Mouse (Mus musculus) heart, embryonic 14.5 days (tissue): ENCODE measurements at regions not wholly inside any gene's neighbourhood (a gene's known extent, or its start where the extent isn't known, plus 50 kb on each side); places are given as distances from the start of the nearest gene placed in this dataset.

ENCODE experiments used
- ATAC-seq: fragments of 200-750 bp; cut with Nextera tagmentation; 2 replicates; pipeline ENCODE4 v1.8.0; 2017; ENCODE audit warnings: low read depth, moderate TSS enrichment; ENCODE audit not compliant: insufficient number of reproducible peaks, insufficient read depth, low FRiP score
- H3K27ac ChIP-seq, 2 experiments: fragments of 200-500 bp in 1 of 2; fragments of 300-500 bp in 1 of 2; sonication (generic) in 1 of 2; replicated peaks in 1 of 2; 2 replicates each; pipeline ENCODE4 v1.5.1; 2012 to 2014; ENCODE audit warnings: low read depth in 2 of 2, low read length in 2 of 2, control low read depth in 1 of 2, mild to moderate bottlenecking in 1 of 2, mixed read lengths in 1 of 2; ENCODE audit not compliant: control insufficient read depth in 1 of 2, insufficient read depth in 1 of 2
- H3K27me3 ChIP-seq: fragments of 300-500 bp; sonication (generic); 2 replicates; pipeline ENCODE4 v1.6.1; 2014; ENCODE audit warnings: mild to moderate bottlenecking, low read length, control low read depth; ENCODE audit not compliant: control insufficient read depth, insufficient read depth
- H3K36me3 ChIP-seq: fragments of 300-500 bp; sonication (generic); 2 replicates; pipeline ENCODE4 v1.6.1; 2014; ENCODE audit warnings: mild to moderate bottlenecking, control low read depth, low read length, mixed read lengths; ENCODE audit not compliant: control insufficient read depth, insufficient read depth
- H3K4me1 ChIP-seq, 2 experiments: fragments of 200-500 bp in 1 of 2; fragments of 300-500 bp in 1 of 2; sonication (generic) in 1 of 2; 2 replicates each; pipeline ENCODE4 v1.6.1; 2012 to 2014; ENCODE audit warnings: low read length in 2 of 2, control low read depth in 1 of 2, mixed read lengths in 1 of 2; ENCODE audit not compliant: control insufficient read depth in 2 of 2, insufficient read depth in 2 of 2
- H3K4me2 ChIP-seq: fragments of 300-500 bp; sonication (generic); 2 replicates; pipeline ENCODE4 v1.6.1; 2014; ENCODE audit warnings: mild to moderate bottlenecking, low read length
- H3K4me3 ChIP-seq, 2 experiments: fragments of 200-500 bp in 1 of 2; fragments of 300-500 bp in 1 of 2; sonication (generic) in 1 of 2; 2 replicates each; pipeline ENCODE4 v1.5.1; 2012 to 2014; ENCODE audit warnings: low read length in 2 of 2, mild to moderate bottlenecking in 2 of 2, control low read depth in 1 of 2, low read depth in 1 of 2, moderate library complexity in 1 of 2; ENCODE audit not compliant: control insufficient read depth in 1 of 2, insufficient read depth in 1 of 2
- H3K9ac ChIP-seq: fragments of 300-500 bp; sonication (generic); 2 replicates; pipeline ENCODE4 v1.6.1; 2014; ENCODE audit warnings: mild to moderate bottlenecking, low read length
- H3K9me3 ChIP-seq: fragments of 300-500 bp; sonication (generic); 2 replicates; pipeline ENCODE4 v1.6.1; 2016; ENCODE audit warnings: low read length, control low read depth; ENCODE audit not compliant: control insufficient read depth
- WGBS: fragments of 180-500 bp; shearing (Covaris S2); extraction: QIAGEN DNeasy Blood & Tissue Kit; methylation state at CpG from one replicate; pipeline ENCODE4 v1.1.7; 2014; 5-methylcytosine and 5-hydroxymethylcytosine counted together

DNA sequence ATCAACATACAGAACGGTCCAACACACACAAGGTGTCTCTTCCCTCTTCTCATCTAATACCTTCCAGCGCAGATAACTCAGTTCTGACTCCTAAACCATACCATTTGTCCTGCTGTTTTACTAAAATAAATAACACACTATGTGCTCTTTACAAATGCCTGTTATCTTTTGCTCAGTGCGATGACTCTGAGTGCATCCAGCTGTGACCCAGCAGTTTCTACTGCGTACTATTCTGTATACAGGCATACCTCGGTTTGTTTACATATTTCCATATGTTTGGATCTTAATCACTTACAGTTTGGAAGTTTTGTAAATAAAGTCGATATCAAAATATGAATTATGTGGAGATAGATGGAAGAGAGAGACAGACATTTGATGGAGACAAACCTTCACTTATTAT lies 583.0 kb upstream of the Pitx2 start:
- Histone ChIP-seq H3K9ac (no peak overlapping the region), H3K27me3 (no peaks in the 10 kb centered on the region), H3K4me3 (no peak overlapping the region), H3K36me3 (no peaks in the 10 kb centered on the region), H3K27ac (no peak overlapping the region), H3K9me3 (no peaks in the 10 kb centered on the region), H3K4me2 (no peak overlapping the region), H3K4me1 (no peaks in the 10 kb centered on the region)
- no peak for ATAC-seq
- WGBS = 71% methylated on average over 6 of the region's 6 CpGs

DNA sequence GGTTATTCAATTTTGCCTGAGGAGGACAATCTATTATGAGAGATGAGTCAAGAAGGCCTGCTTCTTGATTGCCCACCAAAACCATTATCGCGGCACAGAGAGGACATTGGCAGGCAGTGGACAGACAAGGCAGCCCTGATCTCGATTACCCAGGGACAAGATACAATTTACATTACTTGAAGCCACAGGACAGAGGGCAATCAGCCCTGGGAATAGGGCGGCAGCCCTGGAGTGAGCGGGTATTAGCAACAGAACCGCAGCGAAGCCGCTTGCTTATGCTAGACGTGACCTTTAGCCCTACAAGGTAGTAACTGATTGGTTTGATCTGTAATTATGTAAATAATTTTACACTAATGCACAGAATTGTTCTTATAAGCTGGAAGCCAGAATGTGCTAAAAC lies 586.0 kb upstream of the Pitx2 start:
- ATAC-seq = no peak
- Histone ChIP-seq H3K36me3 (no peaks in the 10 kb centered on the region), H3K4me1 (peaks cover 3 to 6% of the 10 kb centered on the region in 2 experiments; a peak in 2 of 4 replicates), H3K9me3 (no peaks in the 10 kb centered on the region), H3K9ac (no peak overlapping the region), H3K4me3 (no peak overlapping the region), H3K27ac (no peak overlapping the region), H3K4me2 (no peak overlapping the region), H3K27me3 (no peaks in the 10 kb centered on the region)
- 87% methylated on average over 9 of the region's 9 CpGs for WGBS

DNA sequence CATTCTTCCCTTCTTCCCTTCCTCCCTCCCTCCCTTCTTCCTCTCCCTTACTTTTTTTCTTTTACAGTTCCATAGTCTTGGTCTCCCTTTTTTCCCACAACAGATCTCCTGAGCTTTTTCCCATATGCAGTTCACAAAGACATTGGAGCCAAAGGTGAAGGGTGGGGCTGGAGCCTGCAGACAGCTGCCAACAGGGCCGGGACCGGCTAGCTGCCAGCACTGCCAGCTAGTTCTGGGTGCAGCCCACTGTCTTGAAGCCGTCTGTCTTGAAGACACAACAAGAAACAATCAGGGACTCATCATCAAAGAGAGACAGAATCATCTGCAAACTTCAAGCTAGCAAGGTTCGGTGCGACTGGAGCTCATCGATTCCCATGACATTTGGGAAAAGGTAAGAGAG lies 588.9 kb upstream of the Pitx2 start:
- Histone ChIP-seq H3K27me3 (no peaks in the 10 kb centered on the region), H3K9me3 (no peaks in the 10 kb centered on the region), H3K9ac (no peak overlapping the region), H3K4me2 (no peak overlapping the region), H3K27ac (no peak overlapping the region), H3K36me3 (no peaks in the 10 kb centered on the region), H3K4me1 (peaks cover 3 to 10% of the 10 kb centered on the region in 2 experiments; a peak in 2 of 4 replicates), H3K4me3 (no peak overlapping the region)
- no peak for ATAC-seq
- WGBS = 82% methylated on average over 6 of the region's 6 CpGs

DNA sequence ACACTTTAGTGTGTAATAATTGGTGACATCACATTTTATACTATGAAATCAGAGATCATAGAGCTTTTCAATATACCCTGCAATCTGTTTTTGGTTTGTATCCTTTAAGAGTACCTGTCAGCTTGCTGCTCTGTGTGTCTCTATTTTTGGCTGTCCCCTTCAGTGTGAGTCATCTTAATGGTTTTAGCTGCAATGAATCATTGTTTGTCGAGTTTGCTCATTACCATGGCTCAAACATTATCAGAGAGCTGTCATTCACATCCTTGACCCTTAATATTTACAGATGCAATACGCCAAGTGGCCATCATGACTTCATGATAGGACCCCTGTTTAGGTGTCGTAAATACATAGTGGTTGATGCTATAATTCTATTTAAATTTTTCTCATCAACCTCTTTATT lies 591.0 kb upstream of the Pitx2 start:
- Histone ChIP-seq H3K4me2 (0 out of 2 replicates have a peak overlapping the region, but pooled peaks have one; percentile 13), H3K36me3 (no peaks in the 10 kb centered on the region), H3K4me1 (peaks cover 3 to 10% of the 10 kb centered on the region in 2 experiments; a peak in 2 of 4 replicates), H3K9ac (no peak overlapping the region), H3K4me3 (no peak overlapping the region), H3K9me3 (no peaks in the 10 kb centered on the region), H3K27me3 (no peaks in the 10 kb centered on the region), H3K27ac (no peak overlapping the region)
- 19% methylated on average over 3 of the region's 3 CpGs for WGBS
- no peak for ATAC-seq

DNA sequence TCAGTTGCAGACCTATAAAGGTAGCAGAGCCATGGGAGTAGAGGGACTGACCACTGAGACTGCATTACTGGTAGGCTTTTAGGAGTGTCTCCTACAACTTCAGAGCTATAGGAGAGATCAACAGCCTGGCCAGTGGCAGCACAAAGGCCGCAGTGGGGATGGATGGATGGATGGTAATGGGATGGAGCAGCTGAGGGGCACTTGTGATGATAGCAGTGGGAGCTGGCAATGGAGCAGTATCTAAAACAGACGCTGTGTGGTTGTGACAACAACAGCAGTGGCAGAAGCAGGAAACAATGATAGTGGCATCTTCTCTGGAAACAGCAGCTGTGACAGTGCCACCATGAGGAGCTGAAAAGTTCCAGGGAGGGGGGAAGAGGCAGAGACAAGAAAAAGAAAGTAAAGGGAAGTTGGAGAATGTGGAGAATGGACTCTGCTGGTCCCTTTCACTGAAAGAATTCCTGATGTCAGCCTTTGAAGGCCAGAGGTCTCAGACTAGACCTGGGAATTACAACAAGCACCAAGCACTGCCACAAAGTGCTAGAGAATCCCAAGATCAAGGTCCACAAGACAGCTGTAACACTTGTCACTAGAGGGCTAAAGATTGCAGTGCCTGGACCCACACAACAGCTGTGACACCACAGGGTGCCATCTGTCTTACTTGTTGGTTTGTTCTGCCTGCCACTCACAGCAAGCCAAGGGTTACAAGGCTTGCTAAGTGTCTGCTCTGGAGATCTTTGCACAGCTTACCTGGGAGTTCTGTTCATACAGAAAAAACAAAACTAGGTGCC lies 624.1 kb upstream of the Pitx2 start:
- ATAC-seq = no peak

DNA sequence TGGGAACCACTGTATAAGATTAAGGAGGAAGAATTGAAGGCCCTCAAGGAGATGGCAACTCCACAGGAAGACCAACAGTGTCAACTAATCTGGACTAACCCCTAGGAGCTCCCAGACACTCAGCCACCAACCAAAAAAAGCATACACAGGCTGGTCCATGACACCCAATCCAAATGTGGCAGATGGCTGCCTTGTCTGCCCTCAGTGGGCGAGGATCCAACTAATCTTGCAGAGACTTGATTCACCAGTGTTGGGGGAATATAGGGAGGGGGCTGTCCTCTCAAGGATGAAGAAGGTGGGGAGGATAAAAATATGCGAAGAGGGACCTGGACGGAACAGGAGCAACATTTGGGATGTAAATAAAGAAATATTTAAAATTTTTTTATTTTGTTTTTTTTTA lies 629.1 kb upstream of the Pitx2 start:
- H3K27me3 ChIP-seq = no peaks in the 10 kb centered on the region
- no peak overlapping the region for H3K9ac ChIP-seq
- H3K27ac ChIP-seq = no peak overlapping the region
- no peaks in the 10 kb centered on the region for H3K36me3 ChIP-seq
- WGBS = 82% methylated on average over 3 of the region's 3 CpGs
- no peak overlapping the region for H3K4me3 ChIP-seq
- no peak for ATAC-seq
- H3K9me3 ChIP-seq = no peaks in the 10 kb centered on the region
- H3K4me2 ChIP-seq = no peak overlapping the region
- no peaks in the 10 kb centered on the region for H3K4me1 ChIP-seq

More for the DNA sequence above, 624.1 kb upstream of the Pitx2 start:
- WGBS = 37% methylated on average over 2 of the region's 2 CpGs
- no peaks in the 10 kb centered on the region for H3K9me3 ChIP-seq
- no peaks in the 10 kb centered on the region for H3K36me3 ChIP-seq
- no peak overlapping the region for H3K4me2 ChIP-seq
- H3K4me1 ChIP-seq = no peaks in the 10 kb centered on the region
- no peaks in the 10 kb centered on the region for H3K27me3 ChIP-seq
- H3K9ac ChIP-seq = no peak overlapping the region
- no peak overlapping the region for H3K27ac ChIP-seq
- H3K4me3 ChIP-seq = no peak overlapping the region

DNA sequence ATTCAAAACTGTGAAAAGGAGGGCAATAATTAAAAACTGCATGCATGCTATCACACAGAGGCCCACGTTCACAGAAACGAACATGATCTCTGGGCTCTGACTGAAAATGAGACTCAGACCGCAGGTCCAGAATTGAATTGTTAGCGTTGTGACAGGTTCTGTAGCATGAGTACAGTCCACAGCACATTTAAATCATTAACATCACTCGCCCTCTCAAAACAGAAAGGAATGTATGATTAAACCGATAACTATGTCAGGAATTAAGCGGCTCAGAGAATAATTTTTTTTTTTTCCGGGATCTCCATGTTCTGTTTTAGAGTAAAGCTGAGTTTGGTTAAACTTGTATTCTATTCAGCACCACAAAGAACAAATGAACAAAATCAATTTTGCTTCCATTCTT lies 634.3 kb upstream of the Pitx2 start:
- ATAC-seq = no peak
- H3K9ac ChIP-seq = no peak overlapping the region
- no peaks in the 10 kb centered on the region for H3K27me3 ChIP-seq
- H3K9me3 ChIP-seq = no peaks in the 10 kb centered on the region
- no peak overlapping the region for H3K4me2 ChIP-seq
- H3K4me3 ChIP-seq = no peak overlapping the region
- no peaks in the 10 kb centered on the region for H3K4me1 ChIP-seq
- 72% methylated on average over 8 of the region's 8 CpGs for WGBS
- H3K27ac ChIP-seq = no peak overlapping the region
- H3K36me3 ChIP-seq = no peaks in the 10 kb centered on the region
